Mouse (Mus musculus): Measurements from ENCODE around the gene Klk8. TPM values are rescaled to one million over a fixed set of nuclear protein-coding genes. Genes with fewer than 3 reads are reported as not detected.

The Klk8 gene
- polyA plus RNA-seq, 2 experiments, result 5.0 to 10.0 TPM

- Histone ChIP-seq H3K4me2 (ENCODE audit: low read depth) (no peak overlapping the region), H3K4me1 (replicated peaks; ENCODE audit: control insufficient read depth in 2 of 2, insufficient read depth in 2 of 2, low read length in 1 of 2) (no peaks in the 10 kb centered on the region), H3K27me3 (ENCODE audit: control insufficient read depth, insufficient read depth, low read length) (no peaks in the 10 kb centered on the region), H3K9ac (replicated peaks) (no peak overlapping the region), H3K27ac (no peak overlapping the region), H3K9me3 (ENCODE audit: control insufficient read depth, low read length) (no peaks in the 10 kb centered on the region), H3K4me3 (ENCODE audit: insufficient read depth in 1 of 2, low read depth in 2 of 2, low read length in 2 of 2) (no peak overlapping the region), H3K36me3 (replicated peaks; ENCODE audit: control insufficient read depth, insufficient read depth, low read depth) (no peaks in the 10 kb centered on the region)
- no peak for DNase-seq (ENCODE audit: low read depth in 3 of 3, low spot score in 3 of 3)
- ATAC-seq (ENCODE audit: insufficient read depth), result no peak
- 47% methylated on average over 3 of the region's 3 CpGs for whole genome bisulfite sequencing (ENCODE audit: insufficient replicate concordance)
- TF ChIP-seq CTCF (IDR thresholded peaks at IDR 0.05; ENCODE audit: low read depth), result no peak
- no peak for TF ChIP-seq EP300 (IDR thresholded peaks at IDR 0.05; ENCODE audit: low read depth)
These were observed 9.3 kb upstream of the Klk8 start for GRCm38 (mm10) chr7:43788096-43788495.

DNA sequence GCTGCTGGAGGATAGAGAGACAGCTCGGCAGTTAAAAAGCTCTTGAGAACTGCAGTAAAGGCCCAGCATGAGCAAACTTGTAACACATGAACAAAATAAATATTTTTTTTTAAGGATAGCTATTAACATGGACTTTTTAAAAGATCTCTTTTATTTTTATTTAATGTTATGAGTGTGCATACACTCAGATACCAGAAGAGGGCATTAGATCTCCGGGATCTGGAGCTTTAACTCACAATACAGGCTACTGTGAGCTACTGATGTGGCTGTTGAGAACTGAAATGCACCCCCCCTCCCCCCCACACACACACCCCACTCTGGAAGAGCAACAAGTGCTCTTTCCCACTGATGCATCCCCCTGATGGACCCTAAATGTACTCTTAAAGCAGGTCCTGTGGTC is 8.1 kb upstream of the Klk8 start:
- H3K9me3 ChIP-seq (ENCODE audit: control insufficient read depth, low read length), result no peaks in the 10 kb centered on the region
- 32% methylated on average over 2 of the region's 2 CpGs for whole genome bisulfite sequencing (ENCODE audit: insufficient replicate concordance)
- no peak overlapping the region for H3K4me2 ChIP-seq (ENCODE audit: low read depth)
- no peak for DNase-seq (ENCODE audit: low read depth in 3 of 3, low spot score in 3 of 3)
- H3K4me3 ChIP-seq (ENCODE audit: insufficient read depth in 1 of 2, low read depth in 2 of 2, low read length in 2 of 2), result no peak overlapping the region
- H3K36me3 ChIP-seq (replicated peaks; ENCODE audit: control insufficient read depth, insufficient read depth, low read depth), result no peaks in the 10 kb centered on the region
- no peak overlapping the region for H3K27ac ChIP-seq
- H3K9ac ChIP-seq (replicated peaks), result no peak overlapping the region
- no peaks in the 10 kb centered on the region for H3K27me3 ChIP-seq (ENCODE audit: control insufficient read depth, insufficient read depth, low read length)
- no peak for TF ChIP-seq CTCF (IDR thresholded peaks at IDR 0.05; ENCODE audit: low read depth)
- TF ChIP-seq EP300 (IDR thresholded peaks at IDR 0.05; ENCODE audit: low read depth), result no peak
- ATAC-seq (ENCODE audit: insufficient read depth), result no peak
- no peaks in the 10 kb centered on the region for H3K4me1 ChIP-seq (replicated peaks; ENCODE audit: control insufficient read depth in 2 of 2, insufficient read depth in 2 of 2, low read length in 1 of 2)

GRCm38 (mm10) chr7:43791591-43791990 is 5.8 kb upstream of the Klk8 start, which contains the start of gene Klk9:
Klk9 (plus strand) TSS chr7:43791891.
- H3K4me1 ChIP-seq (replicated peaks; ENCODE audit: control insufficient read depth in 2 of 2, insufficient read depth in 2 of 2, low read length in 1 of 2), result no peaks in the 10 kb centered on the region
- no peaks in the 10 kb centered on the region for H3K9me3 ChIP-seq (ENCODE audit: control insufficient read depth, low read length)
- H3K27ac ChIP-seq, result no peak within 1 kb of the TSS
- WGBS (ENCODE audit: insufficient replicate concordance), result 59% methylated on average over 7 of the region's 7 CpGs
- H3K4me3 ChIP-seq (ENCODE audit: insufficient read depth in 1 of 2, low read depth in 2 of 2, low read length in 2 of 2), result no peak within 1 kb of the TSS
- DNase-seq (ENCODE audit: low read depth in 3 of 3, low spot score in 3 of 3) (no peak), ATAC-seq (ENCODE audit: insufficient read depth) (no peak)
- H3K27me3 ChIP-seq (ENCODE audit: control insufficient read depth, insufficient read depth, low read length), result peaks cover 6% of the 10 kb centered on the region
- TF ChIP-seq CTCF (IDR thresholded peaks at IDR 0.05; ENCODE audit: low read depth) (no peak), EP300 (IDR thresholded peaks at IDR 0.05; ENCODE audit: low read depth) (no peak)
- no peaks in the 10 kb centered on the region for H3K36me3 ChIP-seq (replicated peaks; ENCODE audit: control insufficient read depth, insufficient read depth, low read depth)
- no peak within 1 kb of the TSS for H3K9ac ChIP-seq (replicated peaks)
- H3K4me2 ChIP-seq (ENCODE audit: low read depth), result no peak within 1 kb of the TSS

DNA sequence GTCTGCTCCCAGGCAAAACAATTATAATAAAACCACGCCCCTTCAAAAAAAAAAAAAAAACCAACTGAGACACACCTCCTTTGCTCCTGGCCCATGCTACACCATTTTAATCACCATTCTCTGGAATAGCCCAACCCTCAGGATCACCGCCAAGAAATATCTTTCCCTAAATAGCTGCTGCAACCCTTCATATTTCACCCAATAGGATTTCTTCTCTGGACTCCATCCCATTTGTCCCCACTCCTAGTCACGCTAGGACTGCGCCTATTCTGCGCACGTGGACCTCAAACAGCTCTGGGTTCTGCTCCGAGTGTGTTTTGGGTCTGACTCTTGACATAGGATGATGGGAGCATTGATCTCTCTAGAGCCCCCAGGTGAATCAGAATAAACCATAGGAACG is 1.0 kb upstream of the Klk8 start:
- DNase-seq (ENCODE audit: low read depth in 3 of 3, low spot score in 3 of 3) (no peak), ATAC-seq (ENCODE audit: insufficient read depth) (no peak)
- Histone ChIP-seq H3K4me2 (ENCODE audit: low read depth) (peak overlapping the region; percentile 59; the same call in 1 of the 2 replicates), H3K4me3 (ENCODE audit: insufficient read depth in 1 of 2, low read depth in 2 of 2, low read length in 2 of 2) (no peak overlapping the region), H3K36me3 (replicated peaks; ENCODE audit: control insufficient read depth, insufficient read depth, low read depth) (no peaks in the 10 kb centered on the region), H3K27me3 (ENCODE audit: control insufficient read depth, insufficient read depth, low read length) (peaks cover 15% of the 10 kb centered on the region), H3K4me1 (replicated peaks; ENCODE audit: control insufficient read depth in 2 of 2, insufficient read depth in 2 of 2, low read length in 1 of 2) (no peaks in the 10 kb centered on the region), H3K9me3 (ENCODE audit: control insufficient read depth, low read length) (no peaks in the 10 kb centered on the region), H3K9ac (replicated peaks) (no peak overlapping the region), H3K27ac (no peak overlapping the region)
- WGBS (ENCODE audit: insufficient replicate concordance), result 11% methylated on average over 8 of the region's 8 CpGs
- TF ChIP-seq EP300 (IDR thresholded peaks at IDR 0.05; ENCODE audit: low read depth) (no peak), CTCF (IDR thresholded peaks at IDR 0.05; ENCODE audit: low read depth) (no peak)

GRCm38 (mm10) chr7:43797844-43798462 is 576 bp downstream of the Klk8 start:
- no peak overlapping the region for H3K27ac ChIP-seq
- peak overlapping the region in 1 of 2 experiments; percentile 45; a peak in 2 of 4 replicates for H3K4me3 ChIP-seq (ENCODE audit: insufficient read depth in 1 of 2, low read depth in 2 of 2, low read length in 2 of 2)
- TF ChIP-seq CTCF (IDR thresholded peaks at IDR 0.05; ENCODE audit: low read depth), result no peak
- TF ChIP-seq EP300 (IDR thresholded peaks at IDR 0.05; ENCODE audit: low read depth), result no peak
- no peaks in the 10 kb centered on the region for H3K9me3 ChIP-seq (ENCODE audit: control insufficient read depth, low read length)
- no peaks in the 10 kb centered on the region for H3K36me3 ChIP-seq (replicated peaks; ENCODE audit: control insufficient read depth, insufficient read depth, low read depth)
- peaks cover 15% of the 10 kb centered on the region for H3K27me3 ChIP-seq (ENCODE audit: control insufficient read depth, insufficient read depth, low read length)
- no peak overlapping the region for H3K9ac ChIP-seq (replicated peaks)
- whole genome bisulfite sequencing (ENCODE audit: insufficient replicate concordance), result 4% methylated on average over 13 of the region's 13 CpGs
- ATAC-seq (ENCODE audit: insufficient read depth), result no peak
- H3K4me2 ChIP-seq (ENCODE audit: low read depth), result peak overlapping the region; percentile 59
- no peaks in the 10 kb centered on the region for H3K4me1 ChIP-seq (replicated peaks; ENCODE audit: control insufficient read depth in 2 of 2, insufficient read depth in 2 of 2, low read length in 1 of 2)
- no peak for DNase-seq (ENCODE audit: low read depth in 3 of 3, low spot score in 3 of 3)
